Mouse (Mus musculus) T-helper 17 cell (primary cell): Measurements from ENCODE around the gene Tbc1d8.

Experiments
- in situ Hi-C, 2 experiments: fragments of 300-600 bp; cut with MboI, MseI; formaldehyde crosslinking; loops; 1 replicate in 1 of 2; 2 replicates in 1 of 2; pipeline ENCODE4 v1.15.1; 2025; ENCODE audit warnings: high pct_unique_total_duplicates in 2 of 2

Gene Tbc1d8

DNA sequence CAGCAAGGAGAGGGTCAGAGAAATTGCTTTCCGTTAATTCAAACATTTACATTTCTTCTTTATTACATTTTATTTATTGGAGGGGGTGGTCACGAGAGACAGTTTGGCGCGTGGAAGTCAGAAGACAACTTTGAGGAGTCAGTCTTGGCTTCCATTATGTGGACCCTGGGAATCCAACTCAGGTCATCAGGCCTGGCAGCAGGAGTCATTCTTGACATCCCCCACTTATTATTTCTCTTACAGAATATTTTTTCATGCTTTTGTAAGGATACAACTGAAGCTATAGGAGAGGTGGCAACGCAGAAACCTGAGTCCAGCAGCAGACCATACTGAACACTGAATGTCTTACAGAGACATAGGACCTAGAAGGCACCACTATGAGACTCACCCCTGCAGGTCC is 699 bp upstream of the Tbc1d8 start:
- in situ Hi-C loops, result no loop called here

DNA sequence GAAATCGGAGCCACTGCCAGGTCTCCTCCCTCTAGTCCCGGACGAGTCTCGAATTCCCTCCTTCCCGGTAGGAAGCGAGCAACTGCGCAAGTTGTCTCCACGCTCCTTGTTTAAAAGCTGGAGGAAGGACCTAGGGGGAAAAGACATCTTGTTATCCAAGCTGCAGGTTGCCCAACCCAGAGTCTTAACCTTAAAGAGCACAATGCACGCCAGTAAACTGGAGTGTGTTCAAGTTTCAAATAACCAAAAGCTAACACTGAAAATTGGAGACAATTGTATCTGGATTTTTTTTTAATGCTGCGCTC is 293 bp upstream of the Tbc1d8 start:
- in situ Hi-C loops, result no loop called here

DNA sequence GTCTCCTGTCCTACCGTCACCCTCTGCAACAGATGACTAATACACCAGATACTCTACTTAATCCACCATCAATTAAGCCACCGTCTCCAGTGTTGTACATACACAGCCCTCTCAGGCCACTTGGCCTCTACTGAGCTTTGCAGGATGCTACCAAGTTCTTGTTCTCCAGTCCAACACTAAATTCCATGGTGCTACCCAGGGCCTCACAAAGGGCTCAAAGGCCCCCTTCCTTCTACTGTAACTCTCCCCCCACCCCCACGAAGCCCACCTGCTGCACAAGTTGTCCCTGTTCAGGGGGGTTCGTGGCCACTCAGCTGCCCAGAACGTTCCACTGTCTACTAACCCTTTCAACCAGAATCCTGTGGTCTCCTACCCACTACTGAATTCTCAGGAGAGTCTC is 1.5 kb downstream of the Tbc1d8 start:
- in situ Hi-C loops, result no loop called here

DNA sequence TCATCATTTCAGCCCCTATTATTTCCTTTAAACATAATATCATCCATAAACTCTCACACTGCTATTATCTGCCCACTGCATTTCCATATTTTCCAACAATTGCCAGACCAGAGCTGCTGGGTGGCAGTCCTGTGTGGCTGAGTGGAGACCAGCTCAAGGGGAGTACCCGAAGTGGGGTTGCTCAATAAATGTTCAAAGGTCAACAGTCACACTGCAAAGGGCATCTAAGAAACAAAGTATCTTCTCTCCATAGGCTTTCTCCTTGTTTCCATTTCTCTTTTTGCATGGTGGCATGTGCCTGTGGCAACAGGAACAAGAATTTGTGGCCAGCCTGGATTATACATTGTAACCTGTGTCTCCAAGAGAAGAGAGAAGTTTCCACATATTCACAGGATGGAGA is 2.2 kb downstream of the Tbc1d8 start:
- in situ Hi-C loops, result no loop called here

DNA sequence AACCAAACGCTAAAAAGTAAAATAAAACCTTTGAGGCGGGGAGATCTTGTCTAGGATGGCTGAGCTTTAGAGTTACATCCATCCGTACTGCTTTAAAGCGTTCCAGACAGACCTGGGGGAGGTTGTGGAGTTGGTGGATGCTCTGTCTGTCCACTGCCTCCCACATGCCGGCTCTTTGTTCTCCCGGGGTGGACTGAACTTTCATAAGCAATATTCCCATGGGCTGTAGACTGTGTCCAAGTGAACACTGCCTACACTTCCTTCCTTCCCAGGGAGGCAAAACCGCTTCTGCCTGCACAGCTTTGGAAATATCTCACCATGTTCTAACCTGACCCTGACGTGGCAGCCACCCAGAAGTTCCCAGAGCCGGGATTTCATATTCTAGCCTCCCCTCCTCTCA is 4.0 kb downstream of the Tbc1d8 start:
- in situ Hi-C loops, result no loop called here

DNA sequence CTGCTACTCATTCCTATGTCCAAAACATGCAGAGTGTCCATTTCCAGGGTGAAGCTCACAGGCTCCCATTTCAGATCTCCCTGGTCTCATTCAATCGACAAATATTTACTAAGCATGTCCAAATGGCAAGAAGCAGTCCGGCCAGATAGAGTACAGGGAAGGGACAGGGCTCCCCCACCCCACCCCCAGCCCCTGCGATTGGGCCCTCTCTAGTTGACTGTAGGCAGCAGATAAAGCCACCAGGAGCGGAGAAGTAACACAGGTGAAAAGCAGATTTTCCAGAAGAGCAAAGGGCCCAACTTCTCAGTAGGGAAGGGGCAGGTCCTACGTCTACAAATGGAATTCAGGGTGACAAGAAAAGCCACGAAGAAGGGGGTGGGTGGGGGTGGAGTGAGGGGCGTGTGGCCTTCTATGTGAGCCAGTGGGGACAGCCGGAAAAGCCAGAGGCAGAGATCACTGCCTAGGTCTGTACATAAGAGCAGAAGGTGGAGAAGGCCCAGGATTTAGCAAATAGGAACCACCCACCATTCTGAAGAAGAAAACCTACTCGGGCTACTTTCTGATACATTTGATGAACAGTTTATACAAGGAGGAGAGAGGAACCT is 7.2 kb downstream of the Tbc1d8 start:
- in situ Hi-C loops, result no loop called here

DNA sequence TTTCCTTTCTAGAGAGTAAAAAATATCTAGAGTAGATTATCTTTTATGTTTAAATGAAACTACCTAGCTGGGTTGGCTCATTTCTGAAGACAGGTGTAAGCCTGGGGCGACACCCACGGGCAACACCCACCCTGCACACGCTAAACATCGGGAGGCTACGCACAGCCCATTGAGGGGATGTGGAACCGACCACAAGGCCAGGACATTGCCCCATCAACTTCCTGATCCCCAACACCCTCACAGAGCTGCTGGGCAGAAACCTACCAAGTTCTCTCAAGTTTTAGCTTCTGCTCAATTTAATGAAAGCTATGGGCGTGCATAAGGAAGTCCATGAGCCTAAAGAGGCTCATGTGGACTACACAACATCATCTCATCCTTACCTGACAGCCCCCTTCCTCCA is 9.6 kb downstream of the Tbc1d8 start:
- in situ Hi-C loops, result no loop called here

DNA sequence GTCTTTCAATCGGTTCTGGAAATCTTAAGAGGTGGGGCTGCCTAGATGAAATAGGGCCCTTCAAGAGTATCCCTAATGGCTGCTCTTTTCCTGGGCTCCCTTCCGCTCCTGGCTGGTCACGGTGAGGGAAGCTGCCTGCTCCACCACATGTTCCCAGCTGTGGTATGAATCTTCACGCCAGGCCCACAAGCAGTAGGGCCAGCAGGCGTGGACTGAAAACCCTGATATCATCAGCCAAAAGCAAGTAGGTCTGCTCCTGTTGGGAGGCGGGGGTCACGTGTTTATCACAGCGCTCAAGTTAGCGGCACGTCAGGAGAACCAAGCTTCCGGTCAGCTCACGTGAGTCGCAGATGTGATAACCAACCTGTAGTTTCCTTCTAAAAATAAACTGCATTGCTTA is 12.0 kb downstream of the Tbc1d8 start:
- in situ Hi-C loops, result no loop called here

DNA sequence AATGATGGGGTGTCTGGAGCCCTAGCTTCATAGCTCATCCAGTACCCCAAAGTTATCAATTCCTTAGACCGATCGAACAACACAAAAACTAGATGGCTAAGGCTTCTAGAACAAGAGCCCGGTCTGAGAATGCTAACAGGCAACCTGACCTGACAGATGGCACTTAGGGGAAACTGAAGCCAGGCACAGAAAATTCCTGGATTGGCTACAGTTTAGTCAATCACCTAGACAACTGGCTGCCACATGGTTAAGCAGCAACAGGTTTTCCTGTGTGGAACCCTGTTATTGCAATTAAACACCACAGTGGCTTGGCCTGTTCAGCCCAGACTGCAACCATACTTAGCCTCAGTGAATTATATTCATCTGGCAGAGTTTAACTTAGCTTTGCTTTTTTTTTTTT is 13.8 kb downstream of the Tbc1d8 start:
- in situ Hi-C loops, result loop anchor here in 1 of 2 experiments (5.0 kb wide), 1 partner anchor 1862 kb away; no protein-coding TSS in a partner anchor

DNA sequence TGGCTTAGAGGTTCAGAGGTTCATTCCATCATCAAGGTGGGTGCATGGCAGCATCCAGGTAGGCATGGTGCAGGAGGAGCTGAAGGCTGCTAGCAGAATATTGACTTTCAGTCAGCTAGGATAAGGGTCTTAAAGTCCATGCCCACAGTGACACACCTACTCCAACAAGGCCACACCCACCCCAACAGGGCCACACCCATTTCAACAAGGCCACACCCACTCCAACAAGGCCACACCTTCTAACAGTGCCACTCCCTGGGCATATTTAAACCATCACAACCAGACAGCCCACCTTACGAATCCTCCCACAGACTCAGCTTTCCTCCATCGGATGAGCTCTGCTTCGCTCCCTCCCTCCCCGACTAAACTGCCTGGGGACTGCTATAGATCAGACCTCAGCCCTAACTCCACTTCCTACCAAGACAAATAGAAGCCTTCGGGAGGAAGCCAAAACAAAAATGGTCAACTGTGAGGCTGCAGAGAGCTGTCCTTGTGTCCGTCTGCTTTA is 15.6 kb downstream of the Tbc1d8 start:
- in situ Hi-C loops, result loop anchor here in 1 of 2 experiments (5.0 kb wide), 1 partner anchor 1861 kb away; no protein-coding TSS in a partner anchor

DNA sequence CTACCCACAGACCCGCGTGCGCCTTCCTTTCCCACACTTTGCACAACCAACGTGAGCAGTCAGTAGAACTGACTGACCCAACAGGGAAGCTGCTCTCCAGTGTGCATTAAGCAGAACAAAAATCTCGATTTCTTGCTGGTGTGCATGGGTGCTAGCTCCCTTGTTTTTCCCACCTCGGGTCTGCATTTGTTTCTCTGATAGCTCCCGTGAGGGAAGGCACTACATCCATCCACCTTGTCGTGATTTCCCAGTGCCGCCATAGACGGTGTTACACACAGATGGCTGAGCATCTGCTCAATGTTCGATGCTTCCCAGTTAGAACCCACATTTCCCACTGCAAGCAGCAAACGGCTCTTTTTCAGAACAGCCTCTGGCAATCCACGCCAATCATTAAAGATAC is 16.5 kb downstream of the Tbc1d8 start:
- in situ Hi-C loops, result loop anchor here in 1 of 2 experiments (5.0 kb wide), 1 partner anchor 1860 kb away; no protein-coding TSS in a partner anchor

DNA sequence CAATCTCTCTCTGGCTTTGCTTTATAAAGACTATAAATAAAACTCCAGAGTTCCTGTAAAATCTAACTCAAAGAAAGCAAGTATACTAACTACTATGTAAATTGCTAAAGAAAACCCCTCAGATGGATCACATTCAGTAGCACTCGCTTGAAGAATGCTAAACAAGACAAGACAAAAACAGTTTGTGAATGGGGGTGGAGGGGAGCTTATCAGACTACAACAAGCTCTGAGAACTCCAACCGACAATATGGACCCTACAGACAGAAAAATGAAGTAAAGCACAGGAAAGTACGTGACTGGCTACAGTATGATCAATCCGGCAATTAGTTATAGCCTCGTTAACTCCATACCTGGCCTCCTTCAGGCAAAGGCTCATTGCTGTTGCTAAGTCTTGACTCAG is 18.1 kb downstream of the Tbc1d8 start:
- in situ Hi-C loops, result loop anchor here in 1 of 2 experiments (5.0 kb wide), 1 partner anchor 1858 kb away; no protein-coding TSS in a partner anchor

DNA sequence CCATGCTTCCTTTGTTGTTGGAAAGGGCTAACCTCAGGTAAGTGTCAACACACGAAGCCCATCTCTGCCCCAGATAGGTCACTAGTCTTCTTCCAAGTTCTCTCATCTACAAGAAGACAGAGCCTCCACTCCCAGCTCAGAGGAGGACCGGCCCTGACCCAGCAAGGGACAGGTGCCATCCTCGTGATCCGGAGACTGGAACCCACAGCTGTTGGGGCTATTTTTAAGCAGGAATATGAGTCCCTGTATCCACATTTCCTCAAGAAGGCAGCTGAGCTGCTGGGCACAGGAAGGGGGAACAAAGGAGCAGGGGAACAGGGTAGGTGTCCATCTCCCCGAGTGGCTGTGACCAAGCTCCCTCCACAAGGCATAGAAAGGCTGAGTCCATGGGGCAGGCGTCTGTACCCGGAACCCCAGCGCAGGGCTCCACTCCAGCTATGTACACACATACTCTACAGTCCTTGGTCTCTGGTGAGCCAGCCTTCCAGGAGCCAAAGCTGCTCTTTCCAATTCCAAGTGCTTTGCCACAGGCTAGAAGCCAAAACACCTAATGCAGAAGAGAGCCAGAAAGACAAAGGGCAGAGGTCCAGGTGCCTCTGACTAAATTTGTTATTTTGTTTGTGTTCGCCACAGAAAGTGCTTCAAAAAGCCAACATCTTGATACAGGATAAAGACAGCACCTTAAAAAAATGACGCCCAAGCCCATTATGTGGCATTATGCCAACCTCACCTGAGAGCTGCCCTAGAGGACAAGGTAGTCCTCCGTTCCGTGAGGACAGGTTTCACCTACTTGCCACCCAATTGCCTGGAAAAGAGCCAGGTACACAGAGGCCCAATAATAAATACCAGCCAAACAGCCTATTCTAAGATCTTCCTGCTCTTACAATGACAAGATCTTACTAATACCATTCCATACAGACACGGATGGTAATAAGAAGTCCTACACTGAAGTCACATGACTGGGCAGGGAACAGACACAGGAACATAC is 20.4 kb downstream of the Tbc1d8 start:
- in situ Hi-C loops, result no loop called here

DNA sequence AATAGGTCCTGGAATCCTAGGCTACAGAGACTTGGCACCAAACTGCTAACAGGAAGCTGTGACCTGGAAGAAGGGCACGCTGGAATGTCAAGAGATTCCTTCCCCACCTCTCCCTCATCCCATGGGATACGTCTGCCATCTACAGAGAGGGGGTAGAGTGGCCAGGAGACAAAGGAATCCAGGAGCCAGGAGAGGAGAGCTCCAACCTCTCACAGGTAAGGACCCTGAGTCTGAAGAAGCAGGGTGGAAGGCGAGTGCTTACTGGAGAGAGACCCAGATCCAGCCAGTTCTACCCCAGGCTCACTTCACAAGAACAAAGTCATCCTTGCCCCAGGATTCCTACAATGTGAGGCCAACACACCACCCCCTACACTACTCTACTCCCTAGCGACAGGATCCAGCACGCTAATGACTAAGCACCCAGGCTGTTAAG is 22.1 kb downstream of the Tbc1d8 start:
- in situ Hi-C loops, result no loop called here

DNA sequence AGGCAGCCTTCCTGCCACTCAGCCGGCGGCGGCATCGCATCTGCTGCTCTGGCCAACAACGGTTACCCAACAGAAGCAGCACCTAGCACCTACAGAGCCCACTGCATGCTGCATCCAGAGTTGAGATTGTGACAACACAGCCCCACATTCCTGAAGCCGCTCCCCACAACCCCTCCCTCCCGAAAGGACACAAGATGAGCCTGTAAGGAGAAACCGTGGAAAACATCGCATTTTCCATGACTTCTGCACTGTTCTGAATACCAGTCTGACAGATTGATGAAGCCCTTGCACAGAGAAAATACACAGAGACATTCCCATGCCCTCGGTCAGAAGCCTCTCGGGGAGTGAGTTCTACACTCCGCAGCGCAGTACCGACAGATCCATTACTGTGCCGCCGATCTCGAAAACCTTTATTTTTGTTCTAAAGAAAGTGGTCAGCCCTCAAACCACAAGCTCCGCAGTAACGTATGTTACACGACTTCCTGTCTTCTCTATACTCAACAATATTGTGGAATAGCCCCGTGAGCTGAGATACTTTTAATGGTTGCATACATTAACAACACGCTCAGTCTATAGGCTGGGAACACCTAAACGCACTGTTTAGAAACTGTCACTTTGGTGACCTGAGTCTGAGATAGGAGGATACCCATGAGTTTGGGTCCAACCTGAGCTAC is 23.1 kb downstream of the Tbc1d8 start:
- in situ Hi-C loops, result no loop called here

DNA sequence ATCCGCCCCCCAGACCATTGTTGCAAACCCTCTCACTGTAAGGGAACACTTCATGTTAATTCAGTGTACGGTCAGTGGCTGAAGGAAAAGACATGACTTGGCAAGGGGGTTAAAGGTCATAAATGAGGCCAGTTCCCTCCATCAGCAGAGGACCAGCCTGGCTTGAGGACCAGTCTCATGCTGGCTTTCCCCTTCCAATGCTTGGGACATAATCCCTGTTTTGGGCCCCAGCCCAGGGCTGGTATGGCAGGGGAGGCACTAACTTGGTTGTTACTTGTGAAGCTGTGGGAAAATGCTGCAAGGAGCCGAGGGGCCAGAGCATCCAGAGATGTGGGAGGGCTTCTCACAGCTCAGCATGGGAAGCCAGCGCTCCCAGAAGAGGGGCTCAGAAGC is 23.8 kb downstream of the Tbc1d8 start:
- in situ Hi-C loops, result no loop called here

DNA sequence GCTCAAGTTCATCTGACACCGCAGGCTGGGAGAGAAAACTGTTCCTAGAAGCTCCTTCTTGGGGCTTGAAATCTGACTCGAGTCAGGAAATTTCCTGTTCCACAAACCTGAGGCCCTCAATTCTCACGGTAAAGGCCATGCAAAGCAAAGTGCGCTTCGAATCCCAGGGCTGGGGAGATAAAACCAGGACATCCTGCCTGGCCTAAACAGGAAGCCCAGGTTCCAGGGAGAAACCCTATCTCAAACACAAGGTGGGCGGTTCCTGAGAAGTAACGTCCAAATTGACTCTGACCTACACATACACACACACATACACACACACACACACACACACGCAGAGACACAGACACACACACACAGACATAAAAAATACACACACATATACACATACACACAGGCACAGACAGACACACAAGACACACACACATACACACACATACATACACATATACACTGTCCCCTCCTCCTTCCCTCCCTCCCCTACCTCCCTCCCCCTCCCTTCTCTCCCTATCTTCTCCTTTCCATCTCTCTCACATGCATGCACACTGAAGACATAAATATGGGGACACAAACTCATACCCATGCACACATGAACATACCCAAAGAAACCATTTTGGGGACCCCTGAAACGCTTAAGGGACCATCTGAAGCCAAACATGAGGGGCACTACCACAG is 24.3 kb downstream of the Tbc1d8 start:
- in situ Hi-C loops, result no loop called here

DNA sequence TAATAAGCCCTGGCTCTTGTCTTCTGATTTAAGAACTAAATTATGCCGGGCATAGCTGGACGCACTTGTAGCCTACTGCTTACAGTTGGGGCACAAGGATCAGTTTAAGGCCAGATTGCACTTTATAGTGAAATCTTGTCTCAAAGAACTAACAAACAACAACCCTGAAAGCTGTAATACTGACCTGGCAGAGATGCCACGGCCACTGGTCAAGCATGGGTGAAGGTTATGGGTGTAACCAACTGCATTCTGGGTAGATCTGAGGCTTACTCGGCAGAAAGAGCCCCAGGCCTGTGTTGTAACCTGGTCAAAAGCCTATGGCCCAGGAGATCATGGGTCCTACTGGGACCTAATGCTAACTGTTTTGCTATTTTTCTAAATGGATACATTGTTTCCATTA is 26.4 kb downstream of the Tbc1d8 start:
- in situ Hi-C loops, result no loop called here

DNA sequence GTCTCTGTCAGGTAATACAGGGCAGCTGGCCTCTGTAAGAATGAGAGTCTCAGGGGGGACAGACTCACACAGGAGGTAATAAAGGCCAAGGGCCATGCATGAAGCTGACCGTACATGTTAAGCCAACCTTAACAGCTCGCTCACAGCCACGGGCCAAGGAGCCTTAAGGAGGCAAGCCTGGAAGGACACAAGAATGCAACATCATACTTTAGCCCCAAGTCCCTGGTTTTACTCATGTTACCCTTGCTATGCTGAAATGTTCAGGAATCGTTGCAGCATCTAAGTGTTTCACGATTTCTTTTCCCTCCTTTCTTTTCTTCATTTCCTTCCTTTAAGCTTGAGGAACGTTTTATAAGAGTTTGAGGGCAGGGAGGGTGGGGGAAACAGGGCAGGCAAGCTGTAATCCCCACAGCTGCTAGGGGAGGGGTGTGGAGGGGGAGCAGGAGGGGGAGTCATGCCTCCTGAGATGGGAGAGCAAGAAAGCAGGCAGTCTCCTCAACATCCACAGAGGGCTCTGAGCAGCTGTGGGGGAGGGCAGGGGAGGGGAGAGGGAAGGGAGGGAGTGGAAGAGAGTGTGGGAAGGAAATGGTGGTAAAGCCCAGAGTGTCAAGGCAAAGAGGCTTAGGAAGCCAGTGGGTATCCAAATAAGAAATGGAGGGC is 28.4 kb downstream of the Tbc1d8 start:
- in situ Hi-C loops, result no loop called here

DNA sequence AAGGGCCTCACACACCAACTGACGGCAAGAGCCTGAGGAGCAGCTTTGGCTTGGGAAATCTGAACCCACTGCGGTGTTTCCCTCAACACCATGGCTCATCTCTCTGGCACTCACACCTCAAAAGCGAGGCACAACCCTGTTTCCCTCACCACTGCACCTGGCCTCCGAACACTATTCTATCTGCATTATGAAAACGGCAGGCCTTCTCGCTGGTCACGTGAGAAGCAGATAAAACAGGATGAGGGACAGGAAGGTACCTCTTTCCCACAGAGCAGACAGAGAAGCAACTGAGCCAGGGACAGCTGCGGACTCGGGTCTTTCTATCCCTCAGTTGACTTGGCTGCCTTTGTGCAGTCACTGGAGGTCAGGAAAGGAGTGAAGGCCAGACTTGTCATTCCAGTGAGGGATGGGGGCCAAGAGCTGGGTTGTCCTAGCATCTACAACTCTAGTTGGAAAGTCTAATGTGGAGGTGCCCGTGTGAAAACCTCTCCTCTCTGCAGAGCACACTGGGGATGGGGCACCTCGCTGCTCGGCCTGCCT is 29.2 kb downstream of the Tbc1d8 start:
- in situ Hi-C loops, result loop anchor here in 1 of 2 experiments (10.0 to 25.0 kb wide), 2 partner anchors 685 to 1187 kb away; no protein-coding TSS in a partner anchor
